Mouse (Mus musculus) liver, embryonic 12.5 days (tissue): Measurements from ENCODE around the gene Car3. TPM values are rescaled to one million over a fixed set of nuclear protein-coding genes. Genes with fewer than 3 reads are reported as not detected.

ENCODE experiments used
- polyA plus RNA-seq: library from polyadenylated mRNA; unstranded; fragments of >200 nt; fragmentation: Nextera tagmentation; extraction: Ambion mirVana; gene quantifications from 2 replicates; pipeline ENCODE4 v1.2.1, GENCODE M21; 2016

The Car3 gene
- polyA plus RNA-seq, 1 experiment from 2014 or later = 8.2 TPM

Other genes starting within 250 kb of the Car3 start
- 1.6 and 1.7 TPM in 2 replicates for gene Car13, start 221.8 kb upstream of the Car3 start, polyA plus RNA-seq
- gene Car1, start 55.1 kb upstream of the Car3 start, polyA plus RNA-seq = 39.0 and 41.1 TPM in 2 replicates
- gene Car2, start 22.8 kb downstream of the Car3 start, polyA plus RNA-seq = 2,168 and 2,210 TPM in 2 replicates